Mouse (Mus musculus) midbrain, embryonic 13.5 days (tissue): ENCODE data around the gene Pfkfb1. TPM values are rescaled to one million over a fixed set of nuclear protein-coding genes. Genes with fewer than 3 reads are reported as not detected.

Experiments used
- microRNA-seq: library from miRNA; unstranded; fragments of <30 nt; microRNA quantifications from one replicate; pipeline ENCODE4, GENCODE M21; 2016
- polyA plus RNA-seq: library from polyadenylated mRNA; unstranded; fragments of >200 nt; fragmentation: Nextera tagmentation; extraction: Ambion mirVana; gene quantifications from 2 replicates; pipeline ENCODE4 v1.2.1, GENCODE M21; 2015

Pfkfb1 gene
- polyA plus RNA-seq, 1 experiment from 2014 or later, result 3.8 TPM

Small RNA genes within 50 kb of the gene (microRNA-seq; reads per million reads assigned to microRNA genes)
- not detected for gene Mir3620

Other genes starting within 250 kb of the Pfkfb1 start
- gene Tmem29, start 129.1 kb upstream of the Pfkfb1 start, polyA plus RNA-seq, result 65.0 and 69.3 TPM in 2 replicates
- gene Alas2, start 40.9 kb upstream of the Pfkfb1 start, polyA plus RNA-seq, result 23.6 and 31.0 TPM in 2 replicates
- 22.0 and 22.3 TPM in 2 replicates for gene Apex2, start 1.6 kb downstream of the Pfkfb1 start, polyA plus RNA-seq
- gene Tro, start 69.4 kb downstream of the Pfkfb1 start, polyA plus RNA-seq, result 69.1 and 71.2 TPM in 2 replicates
- 339 and 348 TPM in 2 replicates for gene Maged2, start 226.1 kb downstream of the Pfkfb1 start, polyA plus RNA-seq